Mouse (Mus musculus) liver, adult 2 months (tissue): Measurements from ENCODE around the gene Gm20388. TPM values are rescaled to one million over a fixed set of nuclear protein-coding genes. Genes with fewer than 3 reads are reported as not detected.
A peak's percentile ranks its signal among the peaks of the same experiment; 100 is the strongest.

ENCODE experiments used
- DNase-seq: peaks from one replicate; pipeline ENCODE4 v3.0.0-alpha.2; 2011; ENCODE audit warnings: low read depth, low spot score; ENCODE audit errors: extremely low read depth
- H3K27ac ChIP-seq: fragments of 200-500 bp; replicated peaks from 2 replicates; pipeline ENCODE4 v1.5.1; 2012; ENCODE audit warnings: low read depth, mild to moderate bottlenecking, control low read depth, inconsistent platforms, low read length; ENCODE audit not compliant: insufficient read depth
- H3K27me3 ChIP-seq: fragments of 200-500 bp; 2 replicates; pipeline ENCODE4 v1.6.1; 2012; ENCODE audit warnings: mild to moderate bottlenecking, moderate library complexity, low read length, inconsistent platforms; ENCODE audit not compliant: control insufficient read depth, insufficient read depth
- H3K36me3 ChIP-seq: fragments of 200-500 bp; 2 replicates; pipeline ENCODE4 v1.6.1; 2012; ENCODE audit warnings: low read length, inconsistent platforms; ENCODE audit not compliant: control insufficient read depth, insufficient read depth
- H3K4me1 ChIP-seq: fragments of 200-500 bp; 2 replicates; pipeline ENCODE4 v1.6.1; 2011; ENCODE audit warnings: low read length; ENCODE audit not compliant: control insufficient read depth, insufficient read depth
- H3K4me3 ChIP-seq: fragments of 200-500 bp; 2 replicates; pipeline ENCODE4 v1.5.1; 2011; ENCODE audit warnings: low read depth, mild to moderate bottlenecking, control low read depth, low read length, moderate library complexity; ENCODE audit not compliant: insufficient read depth
- H3K79me2 ChIP-seq: fragments of 200-500 bp; 2 replicates; pipeline ENCODE4 v1.6.1; 2012; ENCODE audit warnings: inconsistent platforms, mild to moderate bottlenecking, low read length, moderate library complexity; ENCODE audit not compliant: control insufficient read depth, insufficient read depth
- H3K9ac ChIP-seq: fragments of 200-500 bp; 2 replicates; pipeline ENCODE4 v1.6.1; 2012; ENCODE audit warnings: low read depth, mild to moderate bottlenecking, control low read depth, inconsistent platforms, low read length
- CTCF ChIP-seq: fragments of 200-500 bp; IDR thresholded peaks from 2 replicates; pipeline ENCODE4 v1.5.1; 2011; ENCODE audit warnings: low read depth, low read length, control low read depth
- POLR2A ChIP-seq: fragments of 200-500 bp; IDR thresholded peaks from 2 replicates; pipeline ENCODE4 v1.6.1; 2011; ENCODE audit warnings: low read length, control low read depth; ENCODE audit not compliant: insufficient read depth; ENCODE audit errors: extremely low read depth
- WGBS: fragments of 180-500 bp; shearing (Covaris S2); methylation state at CpG from one replicate; pipeline ENCODE4 v1.1.7; 2018; 5-methylcytosine and 5-hydroxymethylcytosine counted together
- polyA plus RNA-seq: library from polyadenylated mRNA; depleted of rRNA; stranded (reverse); fragments of >200 nt; gene quantifications from 2 replicates; pipeline ENCODE4 v1.2.3, GENCODE M21; 2012
- total RNA-seq: library from RNA; depleted of rRNA; stranded (reverse); fragments of >200 nt; gene quantifications from 2 replicates; pipeline ENCODE4 v1.2.3, GENCODE M21; 2014

The Gm20388 gene
- total and polyA plus RNA-seq, 2 experiments, result 6.4 to 19.9 TPM

DNA sequence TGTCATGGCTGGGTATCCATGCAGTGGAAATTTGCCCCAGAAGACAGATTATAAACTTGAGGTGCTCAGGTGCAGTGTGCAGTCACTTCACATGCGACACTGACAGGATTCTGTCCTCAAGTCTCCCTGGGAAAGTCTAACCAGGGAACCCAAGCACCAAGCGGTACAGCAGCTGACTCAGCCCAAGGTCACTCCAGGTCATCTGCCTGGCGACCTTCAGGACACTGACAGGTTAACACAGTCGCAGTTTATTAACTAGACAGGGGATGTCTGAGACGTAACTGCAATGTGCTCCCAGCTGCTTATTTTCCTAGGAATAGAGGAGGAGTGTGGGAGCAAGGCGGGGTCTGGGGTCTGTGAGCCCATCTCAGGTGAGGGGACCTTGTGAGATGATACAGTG lies 2558.8 kb downstream of the Gm20388 start:
- WGBS, result 36% methylated on average over 6 of the region's 6 CpGs

DNA sequence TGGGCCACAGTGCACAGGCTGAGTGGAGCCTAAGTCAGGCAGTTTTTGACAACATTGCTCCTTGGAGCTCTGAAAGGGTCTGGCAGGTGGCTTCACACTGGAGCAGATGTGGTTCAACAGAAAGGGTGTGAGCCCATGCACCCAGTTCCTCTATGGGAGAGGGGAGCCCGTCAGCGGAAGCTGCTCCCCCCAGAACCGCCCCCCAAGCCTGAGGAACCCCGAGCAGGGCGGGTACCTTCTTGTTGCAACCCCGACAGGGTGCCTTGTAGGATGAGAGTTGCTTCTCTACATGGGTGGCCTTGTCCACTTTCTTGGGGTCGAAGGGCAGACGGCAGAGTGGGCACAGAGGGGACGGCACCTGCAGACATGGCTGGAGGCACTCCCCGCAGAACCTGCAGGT lies 2559.3 kb downstream of the Gm20388 start:
- WGBS, result 93% methylated on average over 10 of the region's 10 CpGs
- H3K9ac ChIP-seq, result no peak overlapping the region
- no peak for DNase-seq
- TF ChIP-seq POLR2A (no peak), CTCF (no peak)
- no peak overlapping the region for H3K27ac ChIP-seq
- H3K79me2 ChIP-seq, result peaks cover 6% of the 10 kb centered on the region
- no peaks in the 10 kb centered on the region for H3K36me3 ChIP-seq
- no peak overlapping the region for H3K4me3 ChIP-seq
- peaks cover 10% of the 10 kb centered on the region for H3K4me1 ChIP-seq
- no peaks in the 10 kb centered on the region for H3K27me3 ChIP-seq

More for the DNA sequence above, 2558.8 kb downstream of the Gm20388 start:
- Histone ChIP-seq H3K27ac (no peak overlapping the region), H3K4me1 (peaks cover 7% of the 10 kb centered on the region), H3K27me3 (no peaks in the 10 kb centered on the region), H3K79me2 (peaks cover 5% of the 10 kb centered on the region; the same call in 1 of the 2 replicates), H3K4me3 (no peak overlapping the region), H3K9ac (no peak overlapping the region), H3K36me3 (no peaks in the 10 kb centered on the region)
- TF ChIP-seq POLR2A, result no peak
- no peak for TF ChIP-seq CTCF
- no peak for DNase-seq

DNA sequence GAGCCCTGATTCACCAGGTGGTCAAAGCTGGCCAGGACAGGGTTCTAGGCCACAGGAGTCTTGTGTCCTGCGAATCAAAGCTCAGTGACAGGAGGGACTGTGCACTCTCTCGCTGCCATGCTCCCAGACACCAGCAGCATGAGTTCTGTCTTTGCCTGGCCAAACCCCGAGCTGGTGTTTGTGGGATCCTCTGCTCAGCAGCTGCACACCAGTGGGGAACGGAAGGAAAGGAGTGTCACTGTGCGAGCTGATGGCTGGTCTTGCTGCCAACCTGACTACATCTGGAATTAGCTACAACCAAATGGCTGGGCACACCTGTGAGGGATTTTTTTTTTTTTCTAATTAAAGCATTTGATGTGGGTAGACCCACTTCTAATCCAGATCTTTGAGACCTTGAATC lies 2560.1 kb downstream of the Gm20388 start:
- 89% methylated on average over 5 of the region's 5 CpGs for WGBS
- no peak overlapping the region for H3K27ac ChIP-seq
- no peak overlapping the region for H3K9ac ChIP-seq
- H3K79me2 ChIP-seq, result peaks cover 12% of the 10 kb centered on the region
- H3K4me1 ChIP-seq, result peaks cover 10% of the 10 kb centered on the region
- TF ChIP-seq CTCF (no peak), POLR2A (no peak)
- DNase-seq, result no peak
- H3K4me3 ChIP-seq, result no peak overlapping the region
- H3K36me3 ChIP-seq, result no peaks in the 10 kb centered on the region
- H3K27me3 ChIP-seq, result no peaks in the 10 kb centered on the region

DNA sequence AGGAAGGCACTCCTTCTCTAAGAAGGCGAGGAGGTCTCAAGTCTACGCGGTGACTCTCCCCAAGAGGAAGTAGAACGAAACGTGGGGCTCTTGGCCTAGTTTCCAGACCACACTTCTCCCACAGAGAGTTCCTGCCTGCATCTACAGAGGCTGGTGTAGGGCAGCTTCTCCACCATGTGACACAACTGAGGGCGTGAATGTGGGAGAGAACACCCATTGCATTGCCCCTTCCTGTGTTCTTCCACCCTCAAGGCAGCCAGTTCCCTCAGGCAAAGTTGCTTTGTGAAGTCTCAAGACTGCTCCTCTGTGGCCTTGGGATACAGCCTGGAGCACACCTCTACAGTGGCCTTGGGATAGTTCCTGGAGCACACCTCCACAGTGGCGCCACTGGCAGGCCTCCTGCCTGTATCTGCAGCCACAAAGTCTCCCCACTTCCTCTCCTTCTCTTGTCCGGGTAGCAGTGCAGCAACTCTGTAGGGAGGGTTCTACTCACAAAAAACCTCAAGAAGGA lies 2563.3 kb downstream of the Gm20388 start:
- H3K27me3 ChIP-seq, result no peaks in the 10 kb centered on the region
- no peak overlapping the region for H3K4me3 ChIP-seq
- peaks cover 18% of the 10 kb centered on the region for H3K79me2 ChIP-seq
- 87% methylated on average over 8 of the region's 8 CpGs for WGBS
- DNase-seq, result peak; percentile 35
- 0 out of 2 replicates have a peak overlapping the region, but pooled peaks have one; percentile 29 for H3K27ac ChIP-seq
- H3K9ac ChIP-seq, result no peak overlapping the region
- no peaks in the 10 kb centered on the region for H3K36me3 ChIP-seq
- peaks cover 16% of the 10 kb centered on the region for H3K4me1 ChIP-seq
- no peak for TF ChIP-seq POLR2A
- TF ChIP-seq CTCF, result no peak

DNA sequence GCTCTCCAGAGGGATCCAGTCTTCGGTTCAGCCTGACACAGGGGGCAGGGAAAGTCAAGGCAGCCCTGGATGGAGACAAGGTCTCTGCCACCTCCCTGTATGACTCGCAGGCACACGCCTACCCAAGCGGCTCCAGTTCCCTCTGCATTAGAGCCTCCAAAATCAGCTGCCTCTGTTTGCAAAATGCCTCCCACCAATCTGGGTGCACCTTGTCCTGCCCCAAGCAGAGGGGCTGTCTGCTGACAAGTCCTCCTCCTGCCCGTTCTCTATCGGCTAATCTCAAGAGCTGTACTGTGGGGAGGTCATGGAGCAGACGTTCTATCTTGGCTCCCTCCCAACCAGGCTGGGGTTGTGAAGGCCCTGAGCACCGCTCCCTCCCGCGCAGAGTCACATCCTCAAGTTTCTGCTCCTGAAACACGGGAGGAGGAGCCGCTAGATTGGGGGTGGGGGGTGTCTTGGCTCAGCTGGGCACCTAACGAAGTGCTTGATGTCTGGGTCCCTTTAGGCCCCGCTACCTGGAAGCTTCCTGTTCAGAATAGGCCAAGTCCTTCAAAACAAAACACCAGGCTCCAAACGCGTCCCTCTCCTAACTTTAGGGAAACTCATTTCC lies 2564.4 kb downstream of the Gm20388 start:
- TF ChIP-seq CTCF (no peak), POLR2A (no peak)
- peaks cover 11% of the 10 kb centered on the region for H3K4me1 ChIP-seq
- DNase-seq, result peak; percentile 38
- H3K4me3 ChIP-seq, result peak overlapping the region; percentile 99
- peak overlapping the region; percentile 100 for H3K9ac ChIP-seq
- peaks cover 4% of the 10 kb centered on the region; the same call in 1 of the 2 replicates for H3K36me3 ChIP-seq
- H3K79me2 ChIP-seq, result peaks cover 18% of the 10 kb centered on the region
- 3% methylated on average over 16 of the region's 16 CpGs for WGBS
- no peaks in the 10 kb centered on the region for H3K27me3 ChIP-seq
- H3K27ac ChIP-seq, result no peak overlapping the region
